Mouse (Mus musculus) fat pad, adult 2 months (tissue): ENCODE results near the gene Pde5a.

Source experiments
- DNase-seq: peaks from one replicate; pipeline ENCODE4 v3.0.0-alpha.2; 2011; ENCODE audit warnings: low read depth, low spot score; ENCODE audit errors: extremely low read depth

Gene Pde5a

DNA sequence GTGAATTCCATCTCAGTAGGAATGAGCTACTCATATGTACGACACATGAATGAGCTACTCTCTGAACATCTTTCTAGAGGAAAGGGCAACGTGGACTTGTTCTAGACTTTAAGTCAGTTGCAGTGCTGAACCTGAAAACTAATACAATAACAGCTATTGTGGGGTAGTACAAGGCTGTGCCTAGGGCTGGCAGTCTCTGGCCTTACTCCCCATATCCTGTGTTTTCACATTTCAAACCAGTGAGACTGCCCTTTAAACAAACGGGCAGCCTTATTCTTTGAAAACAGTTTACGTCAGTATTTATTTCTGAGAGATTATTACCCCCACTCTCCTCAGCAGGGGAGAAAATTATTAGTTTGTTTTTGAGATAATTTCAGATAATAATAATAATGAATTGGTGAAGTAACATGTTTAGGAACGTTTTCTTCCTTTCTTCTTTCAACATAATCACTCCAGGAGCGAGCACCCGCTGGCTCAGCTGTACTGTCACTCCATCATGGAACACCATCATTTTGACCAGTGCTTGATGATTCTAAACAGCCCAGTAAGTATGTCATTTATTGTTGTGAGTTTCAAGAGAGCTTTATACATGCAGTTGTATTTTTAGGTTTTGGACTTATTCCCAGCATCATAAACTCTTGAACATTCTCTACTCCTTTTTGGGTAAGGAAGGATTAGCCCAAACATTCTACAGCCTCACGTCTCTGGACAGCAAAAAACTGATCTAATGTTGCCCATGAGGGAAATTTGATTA lies 106.5 kb downstream of the Pde5a start:
- DNase-seq: no peak

DNA sequence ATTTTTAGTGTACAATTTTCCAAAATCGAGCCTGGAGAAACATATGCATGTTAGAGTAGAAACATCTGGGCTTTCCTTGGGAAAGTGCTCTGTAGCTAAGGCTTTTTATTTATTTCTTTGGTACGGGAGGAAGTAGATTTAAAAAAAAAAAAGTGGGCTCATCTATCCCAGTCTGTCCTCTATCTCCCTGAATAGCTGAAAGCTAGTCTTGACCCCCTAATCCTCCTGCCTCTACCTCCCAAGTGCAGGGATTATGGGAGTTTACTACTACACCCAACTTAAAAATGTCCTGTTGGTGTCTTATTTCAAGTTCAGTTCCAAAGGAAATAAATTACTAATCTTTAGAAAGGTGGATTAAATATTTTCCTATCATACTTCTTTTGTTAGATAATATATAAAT lies 108.9 kb downstream of the Pde5a start:
- no peak for DNase-seq

DNA sequence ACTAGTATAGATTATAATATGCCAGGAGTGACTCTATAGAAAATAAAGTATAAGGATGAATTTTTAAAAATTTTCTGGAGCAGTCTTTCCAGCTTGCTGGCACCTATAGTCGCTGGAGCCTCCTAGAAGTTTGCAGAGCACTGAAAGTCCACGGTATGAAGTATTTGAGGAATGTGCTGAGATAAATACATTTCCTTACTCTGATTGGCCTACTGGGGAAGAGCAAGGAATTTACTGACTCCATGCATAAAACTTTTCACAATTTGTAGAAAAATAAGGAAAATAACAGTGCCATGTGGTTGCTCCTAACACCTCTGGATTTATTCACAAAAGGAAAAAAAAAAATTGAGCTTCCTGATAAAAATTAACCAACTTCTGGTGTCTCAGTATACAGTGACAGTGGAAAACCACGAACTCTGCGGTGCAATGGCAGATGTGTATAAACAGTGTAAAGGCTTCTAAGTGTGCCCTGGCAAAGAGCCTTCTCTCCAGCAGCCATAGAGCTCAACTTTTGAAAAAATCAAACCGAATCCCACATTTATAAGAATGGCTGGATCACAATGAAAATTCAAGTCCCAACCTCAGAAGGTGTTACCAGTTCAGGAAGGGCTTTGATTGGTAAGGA lies 119.8 kb downstream of the Pde5a start:
- no peak for DNase-seq

DNA sequence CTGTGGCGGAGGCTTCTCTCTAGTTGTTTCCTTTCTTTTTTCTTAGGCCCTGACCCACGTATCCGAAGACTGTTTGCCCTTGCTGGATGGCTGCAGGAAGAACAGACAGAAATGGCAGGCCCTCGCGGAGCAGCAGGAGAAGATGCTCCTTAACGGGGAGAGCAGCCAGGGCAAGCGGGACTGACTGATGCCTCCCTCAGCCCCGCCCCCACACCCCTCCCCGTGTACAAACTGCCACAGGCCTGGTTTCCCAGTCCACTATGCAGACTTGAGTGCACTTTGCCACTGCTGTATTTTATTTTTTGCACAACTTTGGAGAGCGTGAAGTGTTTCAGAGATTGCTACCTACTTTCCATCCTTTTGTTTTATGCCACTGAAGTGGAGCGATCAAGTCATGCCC lies 126.4 kb downstream of the Pde5a start:
- DNase-seq: no peak

DNA sequence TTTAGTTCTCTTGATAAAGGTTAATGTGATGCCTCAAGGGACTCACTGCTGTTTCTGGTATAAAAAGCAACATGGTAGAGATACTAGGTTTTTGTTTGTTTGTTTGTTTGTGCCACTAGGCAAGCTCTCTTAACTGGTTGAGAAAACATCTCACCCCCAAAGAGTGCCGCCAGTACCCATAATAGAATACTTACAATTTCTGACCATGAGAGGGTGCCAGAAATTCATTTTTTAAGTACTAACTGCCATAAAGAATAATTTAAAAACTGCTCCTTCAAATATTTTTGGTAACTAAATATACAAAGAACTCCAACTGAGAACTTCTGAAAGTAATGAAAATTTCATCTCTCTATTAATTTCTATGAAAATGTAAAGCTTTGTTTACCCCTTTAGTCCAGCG lies 131.1 kb downstream of the Pde5a start:
- no peak for DNase-seq

DNA sequence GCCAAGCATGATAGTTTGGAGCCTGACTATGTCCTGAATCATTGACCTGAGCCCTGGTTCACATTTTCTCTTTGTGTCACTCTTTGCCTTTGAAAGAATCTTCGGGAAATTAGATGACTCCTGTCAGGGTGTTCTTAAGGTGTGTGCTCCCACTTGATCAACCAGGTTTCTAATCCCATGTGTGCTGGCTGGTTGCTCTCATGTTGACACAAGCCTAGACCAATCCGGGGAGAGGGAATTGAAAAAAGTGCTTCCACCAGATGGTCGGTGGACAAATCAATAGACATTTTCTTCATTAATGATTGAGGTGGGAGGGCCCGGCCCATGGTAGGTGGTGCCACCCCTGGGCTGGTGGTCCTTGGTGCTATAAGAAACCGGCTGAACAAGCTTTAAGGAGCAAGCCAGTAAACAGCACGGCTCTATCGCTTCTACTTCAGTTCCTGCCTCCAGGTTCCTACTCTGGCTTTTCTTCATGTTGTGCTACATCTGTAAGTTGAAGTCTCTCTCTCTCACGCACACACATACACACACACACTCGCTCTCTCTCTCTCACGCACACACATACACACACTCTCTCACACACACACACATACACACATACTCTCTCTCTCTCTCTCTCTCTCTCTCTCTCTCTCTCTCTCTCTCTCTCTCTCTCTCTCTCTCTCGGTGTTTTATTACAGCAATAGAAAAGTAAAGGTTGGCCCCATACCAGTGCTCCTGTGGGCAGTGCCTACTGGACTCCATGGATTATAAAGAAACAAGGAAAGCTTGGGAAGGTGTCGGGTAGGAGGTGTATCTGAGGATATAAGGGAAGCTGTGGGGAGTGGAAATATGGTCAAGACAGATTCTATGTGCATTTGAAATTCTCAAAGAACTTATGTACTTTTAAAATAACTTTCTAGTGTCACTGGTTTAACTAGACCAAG lies 132.1 kb downstream of the Pde5a start:
- DNase-seq: no peak

DNA sequence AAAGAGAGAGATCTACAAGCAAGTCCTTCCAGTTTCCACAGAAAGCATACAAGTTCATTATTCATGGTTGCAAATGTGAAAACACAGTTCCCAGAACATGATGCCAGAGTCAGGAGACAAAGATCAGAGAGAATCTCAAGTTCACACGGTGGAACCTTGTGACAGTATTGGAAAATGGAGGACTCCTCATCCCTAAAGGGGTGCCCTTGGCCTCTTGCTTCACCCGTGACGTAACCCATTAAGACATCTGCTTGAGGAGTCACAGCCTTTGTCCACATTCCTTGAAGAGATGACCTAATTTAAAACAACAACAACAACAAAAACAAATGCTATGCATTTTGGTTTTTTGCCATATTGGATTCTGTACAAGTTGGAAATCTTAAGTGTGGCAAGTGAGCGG lies 136.3 kb downstream of the Pde5a start:
- DNase-seq: no peak

DNA sequence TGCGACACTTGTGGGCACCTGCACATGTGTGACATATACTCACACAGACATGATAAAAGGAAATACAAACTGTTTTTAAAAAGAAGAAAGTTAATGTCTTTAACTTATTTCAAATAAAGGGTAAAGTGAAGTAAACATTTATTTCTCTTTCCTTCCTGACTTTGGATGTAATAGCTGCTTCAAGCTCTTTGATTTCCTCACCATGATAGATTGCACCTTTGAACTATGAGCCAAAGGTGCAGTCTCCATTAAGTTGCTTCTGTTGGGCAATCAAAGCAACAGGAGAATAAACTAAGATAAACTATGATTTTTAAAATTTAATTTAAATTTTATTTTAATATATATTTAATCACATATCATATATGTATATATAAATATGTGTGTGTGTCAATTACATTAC lies 139.5 kb downstream of the Pde5a start:
- no peak for DNase-seq

DNA sequence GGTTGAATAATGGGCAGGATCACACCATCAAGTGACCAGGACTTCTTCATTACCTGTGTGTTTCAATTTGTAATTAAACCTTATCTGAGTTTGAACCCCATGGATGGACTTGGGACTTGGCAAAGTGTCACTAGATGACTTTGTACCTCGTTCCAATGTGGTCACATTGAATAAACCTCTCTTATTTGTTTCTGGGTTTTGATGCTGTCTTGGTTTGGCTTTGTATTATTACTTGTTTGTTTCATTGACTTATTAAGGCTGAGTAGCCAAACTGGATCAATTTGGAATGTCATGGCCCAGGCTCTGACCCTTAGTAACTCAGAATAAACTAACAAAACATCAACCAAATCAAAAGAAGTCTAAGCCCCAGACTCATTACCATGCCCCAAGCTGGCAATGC lies 142.8 kb downstream of the Pde5a start:
- DNase-seq: no peak

DNA sequence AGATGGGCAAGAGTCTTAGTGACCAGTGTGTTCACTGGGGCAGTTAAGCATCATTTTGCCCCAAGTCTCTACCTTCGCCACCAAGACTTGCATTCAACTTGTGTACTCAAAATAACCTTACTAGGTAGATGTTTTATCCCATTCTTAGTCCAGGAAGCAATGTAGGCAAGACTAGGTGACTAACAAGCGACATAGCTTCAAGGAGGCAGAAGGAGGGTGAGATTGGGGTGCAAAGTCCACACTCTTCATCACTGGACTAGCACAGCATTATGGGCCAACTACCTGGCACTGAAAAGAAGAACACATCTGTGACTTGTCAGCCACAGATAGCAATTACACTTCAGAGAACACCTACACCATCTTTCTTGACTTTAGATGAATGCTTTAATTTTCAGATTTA lies 148.1 kb downstream of the Pde5a start:
- no peak for DNase-seq

DNA sequence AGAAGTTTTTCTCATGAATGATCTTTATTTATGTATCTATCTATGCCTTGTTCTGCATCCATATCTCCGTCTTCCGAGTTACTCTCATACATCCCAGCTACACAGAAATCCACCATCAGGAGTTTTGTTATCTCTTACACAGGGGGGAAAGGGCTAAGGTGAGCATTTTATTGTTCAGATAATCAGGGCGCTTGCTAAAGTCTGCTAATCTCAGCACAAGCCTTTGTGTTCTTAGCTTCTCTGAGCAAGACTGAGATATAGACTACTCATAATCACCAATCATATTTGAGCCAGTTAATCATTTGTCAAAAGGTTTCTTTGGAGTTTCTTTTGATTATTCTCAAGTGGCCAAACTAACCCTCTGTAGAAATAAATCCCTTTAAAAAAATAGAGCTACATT lies 148.8 kb downstream of the Pde5a start:
- no peak for DNase-seq

DNA sequence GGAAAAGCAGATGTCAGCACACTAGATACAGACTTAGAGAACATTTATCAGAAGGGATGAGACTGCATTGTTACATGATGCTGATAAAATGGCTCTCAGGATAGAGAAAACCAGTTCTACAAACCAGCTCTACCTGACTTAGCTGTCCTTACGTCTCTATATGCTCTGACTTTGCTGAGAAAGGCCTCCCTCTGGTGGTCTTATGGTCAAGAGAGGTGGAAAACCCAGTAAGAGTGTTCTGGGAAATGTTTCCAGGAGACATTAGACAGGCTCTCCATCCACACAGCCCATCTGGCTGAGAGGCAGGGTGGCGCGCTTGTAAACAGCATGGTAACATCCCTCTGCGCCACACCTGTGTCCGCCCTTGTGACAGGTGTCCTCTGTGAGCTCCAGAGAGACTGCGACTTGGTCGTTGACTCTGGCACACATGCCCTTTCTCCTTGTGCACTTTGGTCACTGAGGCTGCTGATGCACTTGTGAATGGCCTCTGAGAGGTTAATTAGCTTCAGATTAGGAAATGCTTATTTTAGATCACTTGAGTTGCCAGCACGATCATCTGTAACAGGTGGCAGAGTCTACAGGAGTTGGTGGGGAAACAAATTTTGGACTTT lies 150.1 kb downstream of the Pde5a start:
- DNase-seq: no peak

DNA sequence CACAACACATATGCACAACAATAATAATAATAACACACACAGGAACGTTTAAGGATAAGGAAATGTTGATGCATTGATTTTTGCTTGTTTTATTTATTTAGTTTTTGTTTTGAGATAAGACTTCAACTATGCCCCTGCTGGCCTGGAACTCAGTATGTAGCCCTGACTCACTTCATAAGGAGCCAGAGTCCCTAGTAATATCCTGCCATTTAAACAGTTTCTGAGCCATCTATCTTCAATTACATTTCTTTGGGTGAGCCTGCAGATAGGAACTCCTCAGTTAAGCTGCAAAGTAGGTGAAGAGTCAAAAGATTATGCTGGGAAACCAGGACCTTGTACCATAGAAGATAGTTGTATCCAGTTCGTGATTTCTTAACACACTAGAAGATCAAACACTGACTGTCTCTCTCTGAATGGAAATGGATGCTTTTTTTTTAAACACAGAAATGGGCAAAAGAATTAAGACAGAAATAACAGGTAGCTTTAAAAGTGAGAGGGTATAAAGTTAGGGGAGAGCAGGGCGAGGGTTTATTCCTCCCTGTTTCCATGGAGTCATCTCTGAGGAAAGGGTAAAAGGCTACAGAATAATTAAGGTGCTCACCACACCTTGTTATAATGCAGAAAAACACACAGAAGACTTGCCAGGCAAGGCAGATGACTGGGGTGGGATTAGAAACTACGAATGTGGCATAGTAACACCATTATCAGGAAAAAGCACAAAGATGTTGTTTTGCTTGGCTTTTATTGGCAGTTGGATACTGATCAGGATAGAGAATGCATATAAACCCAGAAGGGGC lies 159.0 kb downstream of the Pde5a start:
- no peak for DNase-seq

DNA sequence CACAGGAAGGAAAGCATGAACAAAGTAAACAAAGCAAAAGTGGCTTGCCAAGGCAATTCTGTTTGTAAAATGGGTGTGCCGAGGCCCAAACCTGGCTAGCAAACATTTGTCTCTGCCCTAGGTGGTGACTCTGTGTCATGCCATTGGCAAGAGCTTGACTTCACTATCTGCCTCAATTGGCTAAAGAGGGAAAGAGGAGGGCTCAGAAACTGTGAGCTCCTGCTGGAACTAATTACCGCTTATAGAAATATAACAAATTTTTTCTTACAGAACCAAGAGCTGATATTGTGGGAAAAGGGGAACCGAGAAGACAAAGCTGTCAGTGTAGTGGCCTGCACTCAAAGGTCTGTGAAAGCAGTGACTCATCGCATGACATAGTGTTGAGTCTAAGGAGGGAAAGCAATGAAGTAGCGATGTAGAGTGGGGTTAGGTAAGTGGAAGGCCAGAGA lies 159.6 kb downstream of the Pde5a start:
- no peak for DNase-seq

DNA sequence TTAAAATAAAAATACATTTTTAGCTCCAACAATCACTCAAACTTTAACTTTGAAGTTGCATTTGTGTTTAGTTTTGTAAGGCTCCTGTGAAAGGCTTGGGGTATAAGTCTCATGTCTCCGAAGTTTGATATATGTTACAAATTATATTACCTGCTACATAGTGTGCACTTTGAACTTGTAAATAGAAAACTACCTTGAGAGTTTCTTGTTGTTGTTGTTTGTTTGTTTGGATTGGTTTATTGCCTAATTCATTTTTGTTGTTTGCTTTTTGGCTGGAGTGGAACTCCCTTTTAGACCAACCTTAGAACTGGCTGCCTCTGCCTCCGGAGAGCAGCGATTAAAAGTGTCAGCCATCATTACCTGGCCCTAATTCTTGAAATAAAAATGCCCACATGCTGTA lies 166.0 kb downstream of the Pde5a start, which contains the start of gene Fabp2:
TSS of gene Fabp2 (plus strand) at position 301 of the 400 bp plus-strand sequence.
- DNase-seq: no peak

DNA sequence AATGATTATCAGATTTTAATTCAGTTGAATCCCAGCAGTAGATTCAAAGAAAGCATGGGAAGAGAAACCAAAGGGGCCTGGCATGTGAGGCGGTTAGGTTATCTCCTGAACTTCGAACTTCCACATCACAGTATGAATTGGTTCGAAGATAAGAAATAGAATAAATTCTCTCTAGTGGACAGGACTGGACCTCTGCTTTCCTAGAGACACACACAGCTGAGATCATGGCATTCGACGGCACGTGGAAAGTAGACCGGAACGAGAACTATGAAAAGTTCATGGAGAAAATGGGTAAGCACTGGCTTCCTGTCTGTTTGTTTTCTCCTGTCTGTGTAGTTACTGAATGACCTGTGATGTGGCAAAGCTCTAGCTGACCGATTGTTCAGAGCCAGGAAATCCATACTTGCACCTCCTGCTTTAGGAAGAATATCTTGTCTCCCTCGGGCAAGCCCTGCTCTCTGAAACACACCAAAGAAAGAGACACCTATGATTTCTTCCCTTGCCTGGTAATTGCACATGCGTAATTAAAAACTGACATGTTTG lies 166.5 kb downstream of the Pde5a start:
- DNase-seq: no peak

DNA sequence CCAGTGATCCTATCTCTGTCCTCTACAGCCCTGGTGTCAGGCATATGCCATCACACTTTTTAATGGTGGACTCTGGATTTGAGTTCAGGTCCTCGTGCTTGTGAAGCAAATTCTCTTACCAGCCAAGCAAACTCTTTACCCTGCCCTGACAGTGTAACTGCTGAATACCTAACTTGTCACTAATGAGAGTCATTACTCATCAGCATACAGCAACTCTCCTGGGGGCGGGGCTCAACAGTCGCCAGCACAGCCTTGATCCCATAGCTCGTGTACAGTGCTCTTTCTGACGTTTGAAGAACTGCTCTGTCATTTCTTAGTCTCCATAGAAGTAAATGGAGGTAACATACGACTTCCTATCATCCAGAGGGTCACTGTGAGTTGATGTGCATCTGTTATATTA lies 169.5 kb downstream of the Pde5a start:
- DNase-seq: no peak

DNA sequence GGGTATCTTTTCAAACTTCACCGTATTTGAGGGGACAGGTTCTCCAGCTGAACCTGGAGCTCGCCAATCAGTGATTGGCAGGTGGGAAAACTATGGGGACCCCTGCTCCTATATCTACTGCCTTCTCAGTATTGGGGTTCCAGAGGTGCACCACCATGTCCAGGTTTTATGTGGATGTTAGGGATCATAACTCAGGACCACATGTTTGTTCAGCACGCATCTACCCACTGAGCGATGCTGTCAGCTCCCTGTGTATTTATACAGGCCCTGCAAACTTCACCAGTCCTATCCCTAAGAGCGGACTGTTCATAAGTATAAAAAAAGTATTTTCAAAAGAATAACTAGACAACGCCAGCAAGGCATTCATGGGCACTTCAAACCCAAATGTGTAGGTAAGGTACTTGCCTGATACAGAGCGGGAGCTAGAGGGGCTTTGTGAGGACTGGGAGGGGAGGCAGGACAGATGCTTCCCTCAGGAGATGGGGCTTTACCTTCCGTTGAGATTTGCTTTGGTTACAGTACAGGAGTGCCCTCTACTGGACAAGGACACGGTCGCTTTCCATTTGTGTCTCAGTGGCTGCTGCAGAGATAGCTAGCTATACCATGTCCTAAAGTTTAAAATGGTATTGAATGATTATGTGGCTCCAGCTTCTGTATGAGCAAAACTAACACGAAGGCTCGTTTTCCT lies 175.1 kb downstream of the Pde5a start:
- no peak for DNase-seq

DNA sequence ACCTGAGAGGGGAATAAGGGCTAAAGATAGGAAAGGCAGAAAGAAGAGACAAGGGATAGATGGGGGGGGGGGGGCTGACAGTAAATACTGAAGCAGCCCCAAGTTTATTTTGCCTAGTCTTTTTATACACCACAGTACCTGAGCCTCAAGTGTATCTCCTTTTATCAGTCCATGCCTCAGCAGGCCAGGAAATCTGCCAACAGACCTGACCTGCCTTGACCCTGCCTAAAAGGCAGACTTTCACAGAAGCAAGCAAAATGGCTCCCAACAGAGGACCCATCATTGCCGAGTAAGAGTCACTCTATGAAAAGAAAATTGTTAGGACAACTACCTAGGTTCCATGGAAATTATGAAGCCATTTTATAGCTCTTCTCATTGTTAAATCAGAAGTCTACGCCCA lies 179.1 kb downstream of the Pde5a start:
- DNase-seq: no peak
